Mouse (Mus musculus) olfactory bulb, adult 2 months (tissue): ENCODE data around the gene Selenop.

ENCODE experiments used
- CTCF ChIP-seq: fragments of 200-500 bp; IDR thresholded peaks from 2 replicates; pipeline ENCODE4 v1.5.1; 2012; ENCODE audit warnings: low read depth, mild to moderate bottlenecking, low read length, moderate library complexity; ENCODE audit not compliant: insufficient read depth
- POLR2A ChIP-seq: fragments of 200-500 bp; IDR thresholded peaks from 2 replicates; pipeline ENCODE4 v1.6.1; 2012; ENCODE audit warnings: mild to moderate bottlenecking, low read depth, low read length, moderate library complexity; ENCODE audit not compliant: insufficient read depth

DNA sequence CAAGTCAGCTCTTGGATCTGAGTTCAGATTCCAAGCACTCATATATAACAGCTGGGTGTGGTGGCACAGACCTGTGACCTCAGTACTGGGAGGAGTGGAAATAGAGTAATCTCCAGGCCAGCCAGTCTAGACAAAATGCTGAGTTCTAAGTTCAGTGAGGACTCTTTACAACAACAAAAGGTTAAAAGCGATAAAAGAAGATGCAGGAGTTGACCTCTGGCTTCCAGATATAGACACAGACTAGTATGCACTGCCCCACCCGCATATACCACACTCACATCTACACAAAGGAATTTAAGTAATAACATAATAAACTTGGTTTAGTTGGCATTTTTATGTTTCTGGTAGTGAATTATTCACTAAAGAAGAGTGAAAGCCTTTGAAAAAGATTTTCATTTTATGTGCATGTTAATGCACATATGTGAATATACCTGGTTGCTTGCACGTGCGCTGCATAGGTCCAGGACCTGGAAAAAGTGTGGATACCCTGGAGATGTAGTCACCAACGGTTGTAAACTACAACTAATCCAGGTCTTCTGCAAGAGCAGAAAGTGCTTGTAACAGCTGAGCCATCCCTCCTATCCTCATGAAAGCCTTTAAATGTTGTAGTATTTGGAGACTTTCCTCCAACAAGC is 45.4 kb upstream of the Selenop start:
- no peak for TF ChIP-seq CTCF
- TF ChIP-seq POLR2A: no peak
